Mouse (Mus musculus): ENCODE data around the gene Ccdc144b.

Gene Ccdc144b

GRCm38 (mm10) chr3:36025732-36026131 lies 27.6 kb downstream of the Ccdc144b start:
- no peak for DNase-seq

- DNase-seq = no peak
Observed at GRCm38 (mm10) chr3:36011239-36011638, 42.1 kb downstream of the Ccdc144b start.

GRCm38 (mm10) chr3:36008411-36009154 lies 44.8 kb downstream of the Ccdc144b start:
- no peak for DNase-seq

- no peak for DNase-seq
Observed at GRCm38 (mm10) chr3:36004028-36004895, 49.1 kb downstream of the Ccdc144b start.

GRCm38 (mm10) chr3:36000275-36001239 lies 52.8 kb downstream of the Ccdc144b start, which contains the start of gene Mccc1:
Gene Mccc1 (minus strand): TSS chr3:36000678.
- peak; percentile 92 for DNase-seq

GRCm38 (mm10) chr3:35994552-35995531 lies 58.5 kb downstream of the Ccdc144b start:
- no peak for DNase-seq

- no peak for DNase-seq
Observed at GRCm38 (mm10) chr3:35990715-35991114, 62.6 kb downstream of the Ccdc144b start.

- DNase-seq = no peak
Observed at GRCm38 (mm10) chr3:35988031-35988430, 65.3 kb downstream of the Ccdc144b start.

GRCm38 (mm10) chr3:35986266-35986665 lies 67.1 kb downstream of the Ccdc144b start:
- DNase-seq = no peak

GRCm38 (mm10) chr3:35973551-35973950 lies 79.8 kb downstream of the Ccdc144b start:
- DNase-seq = peak; percentile 58

GRCm38 (mm10) chr3:35972985-35973384 lies 80.4 kb downstream of the Ccdc144b start:
- peak; percentile 29 for DNase-seq

GRCm38 (mm10) chr3:35971149-35971548 lies 82.2 kb downstream of the Ccdc144b start:
- DNase-seq = no peak

- DNase-seq = no peak
Observed at GRCm38 (mm10) chr3:35970441-35970840, 82.9 kb downstream of the Ccdc144b start.

- no peak for DNase-seq
Observed at GRCm38 (mm10) chr3:35967366-35967921, 85.9 kb downstream of the Ccdc144b start.

- no peak for DNase-seq
Observed at GRCm38 (mm10) chr3:35966493-35966892, 86.9 kb downstream of the Ccdc144b start.

GRCm38 (mm10) chr3:35964928-35965327 lies 88.4 kb downstream of the Ccdc144b start:
- no peak for DNase-seq

GRCm38 (mm10) chr3:35963921-35964320 lies 89.4 kb downstream of the Ccdc144b start:
- DNase-seq = no peak

- DNase-seq = no peak
Observed at GRCm38 (mm10) chr3:35963401-35963800, 89.9 kb downstream of the Ccdc144b start.

GRCm38 (mm10) chr3:35962967-35963366 lies 90.4 kb downstream of the Ccdc144b start:
- DNase-seq = no peak
